Mouse (Mus musculus) kidney, postnatal 0 days (tissue): ENCODE results near the gene Gm21244. TPM values are rescaled to one million over a fixed set of nuclear protein-coding genes. Genes with fewer than 3 reads are reported as not detected.
"Not testable (repeated sequence)": the region's sequence is repeated elsewhere in the genome, so short reads cannot be mapped to it uniquely, and the experiment has no call there.

Experiments used
- ATAC-seq: fragments of 200-750 bp; cut with Nextera tagmentation; replicated peaks from 2 replicates; pipeline ENCODE4 v1.8.0; 2017; ENCODE audit warnings: low read depth, moderate number of reproducible peaks, moderate TSS enrichment, moderate library complexity; ENCODE audit not compliant: low FRiP score
- DNase-seq: peaks from one replicate; pipeline ENCODE4 v3.0.0-alpha.2; 2016; ENCODE audit warnings: low spot score
- H3K27ac ChIP-seq: fragments of 300-500 bp; sonication (generic); 2 replicates; pipeline ENCODE4 v1.5.1; 2014; ENCODE audit warnings: mild to moderate bottlenecking
- H3K27me3 ChIP-seq: fragments of 300-500 bp; sonication (generic); 2 replicates; pipeline ENCODE4 v1.6.1; 2014; ENCODE audit warnings: low read length, mixed read lengths; ENCODE audit not compliant: insufficient read depth
- H3K36me3 ChIP-seq: fragments of 300-500 bp; sonication (generic); 2 replicates; pipeline ENCODE4 v1.6.1; 2014; ENCODE audit warnings: low read length, mixed read lengths; ENCODE audit not compliant: insufficient read depth
- H3K4me1 ChIP-seq: fragments of 300-500 bp; sonication (generic); replicated peaks from 2 replicates; pipeline ENCODE4 v1.6.1; 2014; ENCODE audit warnings: antibody characterized with exemption, low read length, mixed read lengths; ENCODE audit not compliant: insufficient read depth
- H3K4me2 ChIP-seq: fragments of 300-500 bp; sonication (generic); 2 replicates; pipeline ENCODE4 v1.6.1; 2014; ENCODE audit warnings: mild to moderate bottlenecking, low read length, moderate library complexity, mixed read lengths
- H3K4me3 ChIP-seq: fragments of 300-500 bp; sonication (generic); replicated peaks from 2 replicates; pipeline ENCODE4 v1.5.1; 2014; ENCODE audit warnings: low read depth, low read length
- H3K9ac ChIP-seq: fragments of 300-500 bp; sonication (generic); 2 replicates; pipeline ENCODE4 v1.6.1; 2014; ENCODE audit warnings: low read depth, low read length
- H3K9me3 ChIP-seq: fragments of 300-500 bp; sonication (generic); replicated peaks from 2 replicates; pipeline ENCODE4 v1.6.1; 2016; ENCODE audit warnings: low read length, inconsistent platforms, mixed read lengths
- WGBS: fragments of 180-500 bp; shearing (Covaris S2); extraction: QIAGEN DNeasy Blood & Tissue Kit; methylation state at CpG from one replicate; pipeline ENCODE4 v1.1.7; 2014; 5-methylcytosine and 5-hydroxymethylcytosine counted together
- polyA plus RNA-seq: library from polyadenylated mRNA; unstranded; fragments of >200 nt; fragmentation: Nextera tagmentation; extraction: Ambion mirVana; gene quantifications from 2 replicates; pipeline ENCODE4 v1.2.1, GENCODE M21; 2015

Gene Gm21244
- polyA plus RNA-seq, result not detected in 2 replicates

- WGBS, result no CpG with 5 or more reads among the region's 3 CpGs
- H3K9ac ChIP-seq, H3K27ac ChIP-seq, DNase-seq, H3K9me3 ChIP-seq, ATAC-seq, H3K36me3 ChIP-seq, H3K27me3 ChIP-seq, H3K4me2 ChIP-seq, H3K4me1 ChIP-seq, H3K4me3 ChIP-seq: not testable (repeated sequence)
These were observed at the start of gene Gm21244 for GRCm38 (mm10) chrY:7169193-7169592. Gene Gm21244, minus strand, starts transcription at chrY:7169293.

Other genes starting within 250 kb of the Gm21244 start
- gene Gm28998, start 84.5 kb upstream of the Gm21244 start, polyA plus RNA-seq, result not detected in 2 replicates
- gene Gm21788, start 235.7 kb upstream of the Gm21244 start, polyA plus RNA-seq, result not detected in 2 replicates